Mouse (Mus musculus): ENCODE data around the gene Clip3. TPM values are rescaled to one million over a fixed set of nuclear protein-coding genes. Genes with fewer than 3 reads are reported as not detected.

Gene Clip3
- polyA plus RNA-seq, 1 experiment from 2014 or later, result 8.0 TPM

DNA sequence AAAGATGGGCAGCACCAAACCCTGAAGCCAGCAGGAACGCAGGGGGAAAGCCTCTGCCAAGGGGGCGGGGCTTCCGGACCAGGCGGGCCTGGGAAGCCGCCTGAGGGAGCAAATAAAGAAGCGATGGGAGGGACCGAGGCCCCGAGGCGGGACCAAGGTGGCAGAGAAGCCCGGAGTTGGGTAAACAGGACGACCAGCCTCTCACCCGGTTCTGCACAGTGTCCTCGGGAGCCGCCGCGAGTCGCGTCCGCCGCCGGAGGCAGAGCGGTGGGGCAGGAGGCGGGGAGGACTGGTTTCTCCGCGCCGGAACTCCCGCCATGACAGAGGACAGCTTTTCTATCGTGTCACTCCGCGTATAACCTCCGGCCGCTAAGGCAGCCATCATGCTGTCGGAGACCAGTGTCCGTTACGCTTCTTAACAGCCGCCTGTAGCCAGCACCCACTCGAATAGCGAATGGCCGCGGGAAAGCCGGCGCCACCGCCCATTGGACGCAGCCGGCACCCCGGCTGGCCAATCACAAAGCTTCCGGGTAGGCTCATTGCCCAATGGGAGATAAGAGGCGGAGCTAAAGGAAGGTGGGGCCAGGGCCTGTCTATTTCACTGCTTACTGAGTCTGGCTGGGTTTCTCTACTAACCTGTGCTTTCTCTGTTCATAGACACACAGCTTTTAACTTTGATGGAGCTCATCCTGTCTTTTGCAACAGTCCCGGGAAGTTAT lies 11.4 kb upstream of the Clip3 start, which contains the start of the genes Thap8 and Wdr62:
Gene Thap8 (plus strand): TSS at position 144 of the 719 bp plus-strand sequence.
Gene Wdr62 (minus strand): TSS at position 469 of the 719 bp plus-strand sequence.
- Histone ChIP-seq H3K4me3 (peak within 1 kb of the TSS; percentile 96), H3K4me2 (peak within 1 kb of the TSS; percentile 93), H3K36me3 (no peaks in the 10 kb centered on the region), H3K27me3 (no peaks in the 10 kb centered on the region), H3K9ac (peak within 1 kb of the TSS; percentile 64), H3K9me3 (replicated peaks) (no peaks in the 10 kb centered on the region), H3K4me1 (replicated peaks) (peaks cover 21% of the 10 kb centered on the region), H3K27ac (peak within 1 kb of the TSS; percentile 99)
- ATAC-seq (replicated peaks; ENCODE audit: insufficient number of reproducible peaks, insufficient read depth, low FRiP score, low read depth), result peak; percentile 94
- under 1% methylated on average over 49 of the region's 49 CpGs for WGBS

- Histone ChIP-seq H3K4me3 (peak overlapping the region; percentile 96), H3K9me3 (replicated peaks) (no peaks in the 10 kb centered on the region), H3K4me2 (peak overlapping the region; percentile 93), H3K36me3 (no peaks in the 10 kb centered on the region), H3K27ac (peak overlapping the region; percentile 99), H3K9ac (peak overlapping the region; percentile 53), H3K4me1 (replicated peaks) (peaks cover 18% of the 10 kb centered on the region), H3K27me3 (no peaks in the 10 kb centered on the region)
- ATAC-seq (replicated peaks; ENCODE audit: insufficient number of reproducible peaks, insufficient read depth, low FRiP score, low read depth), result peak; percentile 87
- WGBS, result under 1% methylated on average over 20 of the region's 20 CpGs
These were observed 10.8 kb upstream of the Clip3 start for GRCm38 (mm10) chr7:30280670-30281138.

GRCm38 (mm10) chr7:30281522-30281921 lies 10.0 kb upstream of the Clip3 start:
- no peak for ATAC-seq (replicated peaks; ENCODE audit: insufficient number of reproducible peaks, insufficient read depth, low FRiP score, low read depth)
- Histone ChIP-seq H3K4me2 (no peak overlapping the region), H3K27ac (peak overlapping the region; percentile 99; the same call in 1 of the 2 replicates), H3K4me3 (no peak overlapping the region), H3K27me3 (no peaks in the 10 kb centered on the region), H3K4me1 (replicated peaks) (peaks cover 18% of the 10 kb centered on the region), H3K36me3 (no peaks in the 10 kb centered on the region), H3K9me3 (replicated peaks) (no peaks in the 10 kb centered on the region), H3K9ac (no peak overlapping the region)
- WGBS, result 74% methylated on average over 4 of the region's 4 CpGs

DNA sequence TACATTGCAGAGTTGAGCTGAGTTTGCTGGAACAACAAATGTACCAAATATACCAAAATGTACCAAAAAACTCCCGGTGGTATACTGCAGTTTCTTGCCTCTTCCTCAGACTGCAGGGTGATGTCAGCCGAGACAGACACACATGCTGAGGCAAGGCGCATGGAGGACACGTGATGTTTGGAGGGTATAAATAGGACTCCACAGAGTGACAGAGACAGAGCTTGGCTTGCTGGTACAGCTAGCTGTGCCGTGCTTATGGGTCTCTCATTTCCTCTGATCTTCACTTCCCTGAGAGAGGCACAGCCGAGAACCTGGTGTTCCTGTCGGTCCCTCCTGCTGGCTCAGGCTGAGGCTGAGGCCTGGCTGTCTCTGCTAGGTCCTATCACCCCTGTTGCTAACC lies 8.8 kb upstream of the Clip3 start:
- Histone ChIP-seq H3K9me3 (replicated peaks) (no peaks in the 10 kb centered on the region), H3K27me3 (no peaks in the 10 kb centered on the region), H3K27ac (peak overlapping the region; percentile 26; the same call in 1 of the 2 replicates), H3K4me1 (replicated peaks) (peaks cover 18% of the 10 kb centered on the region), H3K4me3 (no peak overlapping the region), H3K4me2 (peak overlapping the region; percentile 23; the same call in 1 of the 2 replicates), H3K36me3 (no peaks in the 10 kb centered on the region), H3K9ac (peak overlapping the region; percentile 15; the same call in 1 of the 2 replicates)
- 54% methylated on average over 7 of the region's 7 CpGs for WGBS
- ATAC-seq (replicated peaks; ENCODE audit: insufficient number of reproducible peaks, insufficient read depth, low FRiP score, low read depth), result no peak

GRCm38 (mm10) chr7:30286701-30287410 lies 4.7 kb upstream of the Clip3 start:
- H3K9me3 ChIP-seq (replicated peaks), result no peaks in the 10 kb centered on the region
- H3K4me2 ChIP-seq, result no peak overlapping the region
- no peaks in the 10 kb centered on the region for H3K36me3 ChIP-seq
- 54% methylated on average over 8 of the region's 8 CpGs for WGBS
- no peak for ATAC-seq (replicated peaks; ENCODE audit: insufficient number of reproducible peaks, insufficient read depth, low FRiP score, low read depth)
- H3K27ac ChIP-seq, result no peak overlapping the region
- H3K9ac ChIP-seq, result no peak overlapping the region
- H3K4me3 ChIP-seq, result no peak overlapping the region
- no peaks in the 10 kb centered on the region for H3K27me3 ChIP-seq
- H3K4me1 ChIP-seq (replicated peaks), result peaks cover 9% of the 10 kb centered on the region

- Histone ChIP-seq H3K9ac (no peak overlapping the region), H3K4me1 (replicated peaks) (peaks cover 11% of the 10 kb centered on the region), H3K4me3 (no peak overlapping the region), H3K4me2 (no peak overlapping the region), H3K36me3 (no peaks in the 10 kb centered on the region), H3K9me3 (replicated peaks) (no peaks in the 10 kb centered on the region), H3K27ac (no peak overlapping the region), H3K27me3 (no peaks in the 10 kb centered on the region)
- WGBS, result 60% methylated on average over 6 of the region's 6 CpGs
- ATAC-seq (replicated peaks; ENCODE audit: insufficient number of reproducible peaks, insufficient read depth, low FRiP score, low read depth), result no peak
These were observed 3.5 kb upstream of the Clip3 start for GRCm38 (mm10) chr7:30288046-30288445.

DNA sequence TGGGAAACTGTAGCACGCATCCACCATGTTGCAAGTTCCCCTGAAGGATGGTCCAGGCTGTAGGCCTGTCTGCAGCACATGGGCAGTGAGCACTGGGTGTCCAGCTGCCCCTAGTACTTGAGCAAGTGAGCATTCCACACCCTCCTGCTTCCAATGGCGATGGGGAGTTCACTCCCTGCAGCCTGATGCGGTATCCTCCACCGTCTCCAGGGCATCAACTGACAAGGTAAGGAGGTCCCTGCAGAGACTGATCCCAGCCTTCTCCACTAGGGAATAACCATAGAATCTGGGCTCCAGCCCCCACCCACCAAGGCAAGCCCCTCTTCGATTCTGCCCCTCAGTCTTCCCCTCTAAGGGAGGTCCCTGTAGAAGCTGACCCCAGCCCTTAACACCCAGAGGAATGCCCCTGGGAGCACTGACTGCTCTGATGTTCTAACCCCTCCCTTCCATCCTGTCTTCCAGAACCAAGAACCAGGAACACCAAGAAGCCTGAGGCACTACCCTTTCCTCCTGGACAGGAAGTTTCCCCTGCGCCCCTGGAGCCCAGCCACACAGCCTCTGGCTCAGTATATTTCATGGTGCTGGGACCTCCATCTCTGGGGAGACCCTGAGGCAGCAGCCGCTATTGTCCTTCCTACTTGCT lies 2.3 kb upstream of the Clip3 start:
- Histone ChIP-seq H3K27me3 (no peaks in the 10 kb centered on the region), H3K4me2 (no peak overlapping the region), H3K4me3 (no peak overlapping the region), H3K9me3 (replicated peaks) (no peaks in the 10 kb centered on the region), H3K4me1 (replicated peaks) (peaks cover 15% of the 10 kb centered on the region), H3K27ac (no peak overlapping the region), H3K9ac (no peak overlapping the region), H3K36me3 (no peaks in the 10 kb centered on the region)
- ATAC-seq (replicated peaks; ENCODE audit: insufficient number of reproducible peaks, insufficient read depth, low FRiP score, low read depth), result no peak
- 60% methylated on average over 7 of the region's 7 CpGs for WGBS

DNA sequence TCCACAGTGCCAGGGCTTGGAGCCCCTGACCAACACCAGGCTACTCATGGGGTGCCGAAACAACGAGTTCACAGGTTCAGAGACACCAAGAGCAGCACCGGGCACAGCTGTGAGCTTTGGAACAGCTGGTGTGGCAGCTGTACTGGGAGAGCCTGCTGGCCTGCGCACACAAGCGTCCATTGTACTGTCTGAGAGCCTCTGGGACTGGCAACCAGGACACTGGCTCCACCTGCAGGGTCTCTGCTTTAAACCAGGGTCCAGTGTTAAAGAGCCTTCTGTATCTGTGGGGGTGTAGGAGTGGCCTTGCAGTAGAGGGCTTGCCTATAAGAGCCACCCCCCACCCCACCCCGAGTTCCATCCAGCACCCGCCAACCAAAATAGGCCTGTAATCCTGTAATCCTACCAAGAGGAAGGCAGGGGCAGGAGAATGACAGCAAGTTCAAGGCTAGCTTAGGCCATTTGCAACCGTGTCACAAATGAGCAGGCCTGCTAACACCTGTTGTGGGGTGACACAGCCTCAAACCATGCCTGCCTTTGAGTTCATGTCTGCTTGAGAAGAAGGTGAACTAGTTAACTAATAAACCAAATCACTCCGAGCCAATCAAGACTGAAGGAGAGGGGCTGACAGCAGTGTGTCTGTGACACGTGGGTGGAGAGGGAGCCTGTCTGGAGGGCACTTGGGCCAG lies 1.7 kb upstream of the Clip3 start:
- WGBS, result 46% methylated on average over 10 of the region's 10 CpGs
- Histone ChIP-seq H3K9ac (no peak overlapping the region), H3K9me3 (replicated peaks) (no peaks in the 10 kb centered on the region), H3K4me2 (no peak overlapping the region), H3K27ac (no peak overlapping the region), H3K27me3 (no peaks in the 10 kb centered on the region), H3K36me3 (no peaks in the 10 kb centered on the region), H3K4me3 (no peak overlapping the region), H3K4me1 (replicated peaks) (peaks cover 15% of the 10 kb centered on the region)
- ATAC-seq (replicated peaks; ENCODE audit: insufficient number of reproducible peaks, insufficient read depth, low FRiP score, low read depth), result no peak

DNA sequence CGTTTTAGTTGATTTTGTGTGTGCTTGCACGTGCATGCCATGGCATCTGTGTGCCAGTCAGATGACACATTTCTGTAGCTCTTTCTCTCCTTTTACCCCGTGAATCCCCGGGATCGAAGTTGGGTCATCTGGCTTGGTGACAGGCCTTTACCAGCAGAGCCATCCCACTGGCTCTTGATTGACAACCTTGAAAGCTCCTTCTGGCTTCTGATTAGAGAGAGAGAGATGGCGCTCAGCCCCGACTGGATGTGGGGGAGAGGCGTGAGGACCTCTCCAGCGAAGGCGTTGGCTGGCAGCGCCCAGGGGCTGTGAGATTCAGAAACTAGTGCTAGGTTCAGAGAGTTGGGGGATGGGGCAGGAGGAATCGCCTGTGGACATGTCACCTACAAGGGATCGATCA lies 2.3 kb downstream of the Clip3 start:
- WGBS, result 49% methylated on average over 13 of the region's 13 CpGs
- peaks cover 15% of the 10 kb centered on the region for H3K4me1 ChIP-seq (replicated peaks)
- no peak overlapping the region for H3K9ac ChIP-seq
- H3K36me3 ChIP-seq, result no peaks in the 10 kb centered on the region
- no peaks in the 10 kb centered on the region for H3K9me3 ChIP-seq (replicated peaks)
- ATAC-seq (replicated peaks; ENCODE audit: insufficient number of reproducible peaks, insufficient read depth, low FRiP score, low read depth), result no peak
- no peak overlapping the region for H3K4me2 ChIP-seq
- no peak overlapping the region for H3K27ac ChIP-seq
- H3K4me3 ChIP-seq, result no peak overlapping the region
- H3K27me3 ChIP-seq, result no peaks in the 10 kb centered on the region

- H3K4me3 ChIP-seq, result no peak overlapping the region
- no peaks in the 10 kb centered on the region for H3K9me3 ChIP-seq (replicated peaks)
- H3K4me2 ChIP-seq, result no peak overlapping the region
- no peak for ATAC-seq (replicated peaks; ENCODE audit: insufficient number of reproducible peaks, insufficient read depth, low FRiP score, low read depth)
- H3K9ac ChIP-seq, result no peak overlapping the region
- no peak overlapping the region for H3K27ac ChIP-seq
- H3K27me3 ChIP-seq, result no peaks in the 10 kb centered on the region
- H3K36me3 ChIP-seq, result no peaks in the 10 kb centered on the region
- 76% methylated on average over 5 of the region's 5 CpGs for whole genome bisulfite sequencing
- H3K4me1 ChIP-seq (replicated peaks), result peaks cover 15% of the 10 kb centered on the region
These were observed 2.8 kb downstream of the Clip3 start for GRCm38 (mm10) chr7:30294296-30294695.

- Histone ChIP-seq H3K4me3 (no peak overlapping the region), H3K27ac (no peak overlapping the region), H3K4me2 (no peak overlapping the region), H3K9ac (no peak overlapping the region), H3K36me3 (no peaks in the 10 kb centered on the region), H3K27me3 (no peaks in the 10 kb centered on the region), H3K9me3 (replicated peaks) (no peaks in the 10 kb centered on the region), H3K4me1 (replicated peaks) (peaks cover 15% of the 10 kb centered on the region)
- ATAC-seq (replicated peaks; ENCODE audit: insufficient number of reproducible peaks, insufficient read depth, low FRiP score, low read depth), result no peak; the same call in 1 of the 2 replicates
- 33% methylated on average over 10 of the region's 10 CpGs for WGBS
These were observed 3.6 kb downstream of the Clip3 start for GRCm38 (mm10) chr7:30295103-30295502.
